Mouse (Mus musculus) lung, embryonic 15.5 days (tissue): Measurements from ENCODE around the gene Psmd9. TPM values are rescaled to one million over a fixed set of nuclear protein-coding genes. Genes with fewer than 3 reads are reported as not detected.

Experiments
- polyA plus RNA-seq: library from polyadenylated mRNA; unstranded; fragments of >200 nt; fragmentation: Nextera tagmentation; extraction: Ambion mirVana; gene quantifications from 2 replicates; pipeline ENCODE4 v1.2.1, GENCODE M21; 2015

Gene Psmd9
- polyA plus RNA-seq, 1 experiment from 2014 or later = 85.3 TPM

Other genes with a start within 250 kb of the Psmd9 start
- gene Kdm2b, start 179.6 kb upstream of the Psmd9 start, polyA plus RNA-seq = 36.4 and 38.1 TPM in 2 replicates
- 18.2 and 20.0 TPM in 2 replicates for gene Orai1, start 154.3 kb upstream of the Psmd9 start, polyA plus RNA-seq
- 1.3 and 1.5 TPM in 2 replicates for gene Morn3, start 122.4 kb upstream of the Psmd9 start, polyA plus RNA-seq
- 12.8 and 14.0 TPM in 2 replicates for gene Tmem120b, start 101.0 kb upstream of the Psmd9 start, polyA plus RNA-seq
- 2.7 and 2.8 TPM in 2 replicates for gene Rhof, start 36.7 kb upstream of the Psmd9 start, polyA plus RNA-seq
- gene Setd1b, start 27.2 kb upstream of the Psmd9 start, polyA plus RNA-seq = 8.7 and 9.2 TPM in 2 replicates
- 0.72 TPM in 1 of 2 replicates, not detected in the other for gene Hpd, start 13.3 kb downstream of the Psmd9 start, polyA plus RNA-seq
- gene Wdr66, start 82.7 kb downstream of the Psmd9 start, polyA plus RNA-seq = 0.84 and 1.00 TPM in 2 replicates
- gene Bcl7a, start 174.4 kb downstream of the Psmd9 start, polyA plus RNA-seq = 21.2 and 24.6 TPM in 2 replicates
- gene Mlxip, start 225.4 kb downstream of the Psmd9 start, polyA plus RNA-seq = 17.1 and 20.6 TPM in 2 replicates